ENCODE assay signal across 11 mouse cellular contexts in genomic region chr14:16733595-16734298, GRCm38 (mm10).
A peak's percentile ranks its signal among the peaks of the same experiment; 100 is the strongest.
DNase-seq lines count a peak whose midpoint lies in the region; ATAC-seq lines count a peak whose summit lies in the region.
"Had no signal": no experiment of that assay in that cellular context is flagged by ENCODE, and none has a peak within 500 bp of the region (broad histone marks: within the 10 kb centered on the region; RNA-seq: fewer than 3 reads in every experiment).

No protein-coding gene starts in this region.

- H3K9ac ChIP-seq in intestine, embryonic 14.5 days (ENCODE audit: low read length) = no peak overlapping the region
- H3K9ac ChIP-seq in intestine, embryonic 16.5 days (ENCODE audit: low read depth, low read length) = no peak overlapping the region
- H3K9ac ChIP-seq in hindbrain, embryonic 14.5 days = no peak overlapping the region; the same call in 1 of the 2 replicates
- no peak overlapping the region for H3K9ac ChIP-seq in midbrain, embryonic 16.5 days (ENCODE audit: low read depth, low read length)

- H3K4me2 ChIP-seq in intestine, embryonic 14.5 days (ENCODE audit: low read length) = peak overlapping the region; percentile 6; the same call in 1 of the 2 replicates
- H3K4me2 ChIP-seq in intestine, embryonic 16.5 days (ENCODE audit: low read depth, low read length) = no peak overlapping the region
- 0 out of 2 replicates have a peak overlapping the region, but pooled peaks have one; percentile 8 for H3K4me2 ChIP-seq in hindbrain, embryonic 14.5 days (replicated peaks)
- H3K4me2 ChIP-seq in midbrain, embryonic 16.5 days (ENCODE audit: low read length) = 0 out of 2 replicates have a peak overlapping the region, but pooled peaks have one; percentile 8

- H3K27me3 ChIP-seq in intestine, embryonic 14.5 days (replicated peaks; ENCODE audit: control insufficient read depth, insufficient read depth, low read length) = no peaks in the 10 kb centered on the region
- no peaks in the 10 kb centered on the region for H3K27me3 ChIP-seq in intestine, embryonic 16.5 days (replicated peaks; ENCODE audit: control insufficient read depth, insufficient read depth, low read length)
- H3K27me3 ChIP-seq in embryonic facial prominence, embryonic 10.5 days (replicated peaks; ENCODE audit: low read depth, poor library complexity, severe bottlenecking) = no peaks in the 10 kb centered on the region; the same call in 1 of the 2 replicates
- H3K27me3 ChIP-seq in hindbrain, embryonic 14.5 days (ENCODE audit: control insufficient read depth, insufficient read depth, low read length) = no peaks in the 10 kb centered on the region
- no peaks in the 10 kb centered on the region; the same call in 1 of the 2 replicates for H3K27me3 ChIP-seq in midbrain, embryonic 16.5 days (ENCODE audit: control insufficient read depth, insufficient read depth, low read depth, low read length)

- no peak overlapping the region for H3K27ac ChIP-seq in intestine, embryonic 14.5 days (ENCODE audit: low read depth)
- no peak overlapping the region for H3K27ac ChIP-seq in intestine, embryonic 16.5 days (ENCODE audit: low read length)
- H3K27ac ChIP-seq in embryonic facial prominence, embryonic 10.5 days (replicated peaks) = peak overlapping the region; percentile 57
- H3K27ac ChIP-seq in hindbrain, embryonic 14.5 days = 0 out of 2 replicates have a peak overlapping the region, but pooled peaks have one; percentile 21
- no peak overlapping the region for H3K27ac ChIP-seq in midbrain, embryonic 16.5 days (ENCODE audit: low read length)

- no peaks in the 10 kb centered on the region for H3K9me3 ChIP-seq in intestine, embryonic 14.5 days (ENCODE audit: control insufficient read depth, low read length)
- no peaks in the 10 kb centered on the region for H3K9me3 ChIP-seq in intestine, embryonic 16.5 days (ENCODE audit: control insufficient read depth, low read length)
- H3K9me3 ChIP-seq in embryonic facial prominence, embryonic 10.5 days = no peaks in the 10 kb centered on the region
- no peaks in the 10 kb centered on the region for H3K9me3 ChIP-seq in hindbrain, embryonic 14.5 days (ENCODE audit: control insufficient read depth, low read length)
- H3K9me3 ChIP-seq in midbrain, embryonic 16.5 days (replicated peaks; ENCODE audit: control insufficient read depth, low read length, poor library complexity, severe bottlenecking) = no peaks in the 10 kb centered on the region

- no peak for DNase-seq in intestine, embryonic 14.5 days (ENCODE audit: low spot score)
- peak; percentile 25 for DNase-seq in embryonic facial prominence, embryonic 10.5 days (ENCODE audit: low spot score)
- peak; percentile 66 for DNase-seq in hindbrain, embryonic 14.5 days (ENCODE audit: low spot score)
- no peak for DNase-seq in left cerebral cortex, postnatal 36 days (ENCODE audit: low spot score in 2 of 2)
- DNase-seq: adrenal gland, postnatal 36 days; right cerebral cortex, postnatal 14 days had no signal

- no peaks in the 10 kb centered on the region for H3K36me3 ChIP-seq in intestine, embryonic 14.5 days (ENCODE audit: control insufficient read depth, insufficient read depth, low read length)
- H3K36me3 ChIP-seq in intestine, embryonic 16.5 days (ENCODE audit: control insufficient read depth, insufficient read depth, low read length) = no peaks in the 10 kb centered on the region
- no peaks in the 10 kb centered on the region for H3K36me3 ChIP-seq in embryonic facial prominence, embryonic 10.5 days (replicated peaks)
- no peaks in the 10 kb centered on the region for H3K36me3 ChIP-seq in hindbrain, embryonic 14.5 days (replicated peaks; ENCODE audit: control insufficient read depth, insufficient read depth)
- H3K36me3 ChIP-seq in midbrain, embryonic 16.5 days (ENCODE audit: control insufficient read depth, insufficient read depth, low read length) = no peaks in the 10 kb centered on the region

- peaks cover 22% of the 10 kb centered on the region for H3K4me1 ChIP-seq in intestine, embryonic 14.5 days (replicated peaks; ENCODE audit: control insufficient read depth, insufficient read depth, low read length)
- H3K4me1 ChIP-seq in intestine, embryonic 16.5 days (ENCODE audit: control insufficient read depth, insufficient read depth, low read length) = peaks cover 21% of the 10 kb centered on the region
- H3K4me1 ChIP-seq in embryonic facial prominence, embryonic 10.5 days = peaks cover 29% of the 10 kb centered on the region
- peaks cover 16% of the 10 kb centered on the region for H3K4me1 ChIP-seq in hindbrain, embryonic 14.5 days (replicated peaks; ENCODE audit: control insufficient read depth, insufficient read depth, low read length)
- H3K4me1 ChIP-seq in midbrain, embryonic 16.5 days (ENCODE audit: control insufficient read depth, insufficient read depth, low read length) = peaks cover 10% of the 10 kb centered on the region

- intact Hi-C loops in left cerebral cortex, postnatal 36 days (cut with DNase I) = no loop called here

- no peak overlapping the region for H3K4me3 ChIP-seq in intestine, embryonic 14.5 days (ENCODE audit: low read depth, low read length)
- H3K4me3 ChIP-seq in intestine, embryonic 16.5 days (ENCODE audit: low read length) = no peak overlapping the region
- H3K4me3 ChIP-seq in embryonic facial prominence, embryonic 10.5 days = no peak overlapping the region
- no peak overlapping the region for H3K4me3 ChIP-seq in hindbrain, embryonic 14.5 days (replicated peaks; ENCODE audit: low read length)
- H3K4me3 ChIP-seq in midbrain, embryonic 16.5 days (ENCODE audit: low read depth, low read length) = no peak overlapping the region

- ATAC-seq in intestine, embryonic 14.5 days (replicated peaks; ENCODE audit: low FRiP score, low TSS enrichment, low read depth) = 0 out of 2 replicates have a peak, but pooled peaks have one; percentile 48
- ATAC-seq in intestine, embryonic 16.5 days = no peak
- peak; percentile 85; the same call in 1 of the 2 replicates for ATAC-seq in hindbrain, embryonic 14.5 days (ENCODE audit: low FRiP score)
- ATAC-seq in midbrain, embryonic 16.5 days = peak; percentile 85
- no peak for ATAC-seq in megakaryocyte-erythroid progenitor cell, adult 5-6 weeks (replicated peaks; ENCODE audit: low FRiP score, low TSS enrichment, poor library complexity, severe bottlenecking)
- no peak for ATAC-seq in CD4-positive, CD25-positive, alpha-beta regulatory T cell, adult 4 months
- ATAC-seq: inflammation-experienced regulatory T-cells, adult 6 months had no signal

- whole genome bisulfite sequencing in intestine, embryonic 14.5 days = 9% methylated on average over 9 of the region's 9 CpGs
- 13% methylated on average over 9 of the region's 9 CpGs for WGBS in intestine, embryonic 16.5 days
- 43% methylated on average over 9 of the region's 9 CpGs for WGBS in embryonic facial prominence, embryonic 10.5 days
- 10% methylated on average over 9 of the region's 9 CpGs for WGBS in hindbrain, embryonic 14.5 days
- 12% methylated on average over 9 of the region's 9 CpGs for WGBS in midbrain, embryonic 16.5 days

Comparison
In these comparisons a context has a peak if more than half of its experiments do, and no peak if none do; other contexts are left out.
1. ATAC-seq: peak in intestine, embryonic 14.5 days (single experiment), hindbrain, embryonic 14.5 days (single experiment) and midbrain, embryonic 16.5 days (single experiment); none in intestine, embryonic 16.5 days (single experiment), megakaryocyte-erythroid progenitor cell, adult 5-6 weeks (single experiment) and CD4-positive, CD25-positive, alpha-beta regulatory T cell, adult 4 months (single experiment).
2. DNase-seq: peak in embryonic facial prominence, embryonic 10.5 days (single experiment) and hindbrain, embryonic 14.5 days (single experiment); none in intestine, embryonic 14.5 days (single experiment) and left cerebral cortex, postnatal 36 days (0 of 2).
3. H3K27ac ChIP-seq: peak in embryonic facial prominence, embryonic 10.5 days (single experiment) and hindbrain, embryonic 14.5 days (single experiment); none in intestine, embryonic 14.5 days (single experiment), intestine, embryonic 16.5 days (single experiment) and midbrain, embryonic 16.5 days (single experiment).